Mouse (Mus musculus) brain, embryonic 14.5 days (tissue): ENCODE data around the gene Pfkp.

Source experiments
- CTCF ChIP-seq: fragments of 200-500 bp; IDR thresholded peaks from 2 replicates; pipeline ENCODE4 v1.5.1; 2012; ENCODE audit warnings: inconsistent platforms, mild to moderate bottlenecking, moderate library complexity, borderline replicate concordance; ENCODE audit not compliant: insufficient read depth, insufficient read length; ENCODE audit errors: extremely low read depth
- POLR2A ChIP-seq: fragments of 200-500 bp; IDR thresholded peaks from 2 replicates; pipeline ENCODE4 v1.6.1; 2012; ENCODE audit warnings: mild to moderate bottlenecking, inconsistent platforms, borderline replicate concordance; ENCODE audit not compliant: poor library complexity, insufficient read depth, insufficient read length, severe bottlenecking; ENCODE audit errors: extremely low read depth

DNA sequence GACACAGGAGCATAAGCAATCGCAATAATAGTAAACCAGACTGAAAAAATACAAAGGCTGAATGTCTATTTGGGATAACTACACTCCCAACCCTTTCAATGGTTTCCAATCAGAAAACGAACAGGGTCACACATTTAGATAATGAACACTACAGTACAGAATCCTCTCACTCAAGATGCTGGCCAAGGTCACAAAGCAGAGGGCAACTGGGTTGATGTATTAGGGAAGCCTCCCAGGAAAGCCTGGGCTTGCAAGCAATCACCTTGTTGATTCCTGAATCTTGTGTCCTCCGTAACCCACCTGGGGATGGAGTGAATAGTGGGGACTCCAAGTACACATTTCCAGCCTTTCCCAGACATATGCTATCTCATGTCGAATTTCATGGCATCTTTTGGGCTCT lies 5.6 kb downstream of the Pfkp start:
- TF ChIP-seq CTCF (no peak), POLR2A (no peak)
